ENCODE assay signal across 8 mouse cellular contexts in genomic region chrX:48257011-48257410, GRCm38 (mm10). TPM values are rescaled to one million over a fixed set of nuclear protein-coding genes. Genes with fewer than 3 reads are reported as not detected.
A peak's percentile ranks its signal among the peaks of the same experiment; 100 is the strongest.
DNase-seq lines count a peak whose midpoint lies in the region; ATAC-seq and TF ChIP-seq lines count a peak whose summit lies in the region.

No protein-coding gene starts in this region.

- peak overlapping the region; percentile 47 for H3K4me3 ChIP-seq in neural tube, embryonic 11.5 days (ENCODE audit: low read depth, low read length)
- H3K4me3 ChIP-seq in limb, embryonic 14.5 days (replicated peaks; ENCODE audit: low read length): peak overlapping the region; percentile 53

- WGBS in neural tube, embryonic 11.5 days: 16% methylated on average over 16 of the region's 16 CpGs
- WGBS in limb, embryonic 14.5 days: 15% methylated on average over 16 of the region's 16 CpGs

- H3K9ac ChIP-seq in neural tube, embryonic 11.5 days (ENCODE audit: low read length): peak overlapping the region; percentile 50
- peak overlapping the region; percentile 46 for H3K9ac ChIP-seq in limb, embryonic 14.5 days (ENCODE audit: low read depth, low read length, severe bottlenecking)

- peak; percentile 21 for DNase-seq in CD4-positive, CD25-positive, alpha-beta regulatory T cell, adult 2 months (ENCODE audit: low read depth, low spot score)
- no peak for DNase-seq in neural tube, embryonic 11.5 days (ENCODE audit: low spot score)
- DNase-seq in neural tube, embryonic 10.5 days (ENCODE audit: extremely low spot score, low spot score): no peak
- no peak for DNase-seq in limb, embryonic 14.5 days (ENCODE audit: low spot score)
- peak; percentile 0 for DNase-seq in skeletal muscle tissue, adult 2 months (ENCODE audit: low read depth, low spot score)
- DNase-seq in embryo, embryonic 10.5 days (ENCODE audit: low spot score): no peak
- no peak for DNase-seq in adrenal gland, postnatal 25 days

- TF ChIP-seq POLR2A in limb, embryonic 14.5 days (IDR thresholded peaks at IDR 0.05; ENCODE audit: borderline replicate concordance, extremely low read depth, insufficient read depth, insufficient read length): no peak

- H3K27ac ChIP-seq in neural tube, embryonic 11.5 days (ENCODE audit: low read depth, low read length): no peak overlapping the region
- peak overlapping the region; percentile 33; the same call in 1 of the 2 replicates for H3K27ac ChIP-seq in limb, embryonic 14.5 days (replicated peaks; ENCODE audit: low read depth, low read length)

- H3K27me3 ChIP-seq in neural tube, embryonic 11.5 days (ENCODE audit: control insufficient read depth, insufficient read depth, low read length): no peaks in the 10 kb centered on the region
- H3K27me3 ChIP-seq in limb, embryonic 14.5 days (ENCODE audit: control insufficient read depth, insufficient read depth, low read length): no peaks in the 10 kb centered on the region

- ATAC-seq in CD4-positive, CD25-positive, alpha-beta regulatory T cell, adult 4 months: no peak
- no peak for ATAC-seq in neural tube, embryonic 11.5 days (ENCODE audit: insufficient read depth, low FRiP score, low TSS enrichment)
- ATAC-seq in limb, embryonic 14.5 days (ENCODE audit: low FRiP score, low read depth): no peak

- H3K4me1 ChIP-seq in neural tube, embryonic 11.5 days (ENCODE audit: control insufficient read depth, insufficient read depth, low read length): no peaks in the 10 kb centered on the region
- no peaks in the 10 kb centered on the region for H3K4me1 ChIP-seq in limb, embryonic 14.5 days (ENCODE audit: control insufficient read depth, insufficient read depth, low read length)

- no peaks in the 10 kb centered on the region for H3K36me3 ChIP-seq in neural tube, embryonic 11.5 days (ENCODE audit: control insufficient read depth, insufficient read depth, low read length)
- peaks cover 4% of the 10 kb centered on the region for H3K36me3 ChIP-seq in limb, embryonic 14.5 days (ENCODE audit: control insufficient read depth, insufficient read depth, low read length)

- H3K9me3 ChIP-seq in neural tube, embryonic 11.5 days (ENCODE audit: control insufficient read depth, low read length): no peaks in the 10 kb centered on the region
- H3K9me3 ChIP-seq in limb, embryonic 14.5 days (ENCODE audit: control insufficient read depth, low read length): no peaks in the 10 kb centered on the region

- peak overlapping the region; percentile 51 for H3K4me2 ChIP-seq in neural tube, embryonic 11.5 days (ENCODE audit: low read depth)
- peak overlapping the region; percentile 48 for H3K4me2 ChIP-seq in limb, embryonic 14.5 days (replicated peaks; ENCODE audit: low read depth, low read length, severe bottlenecking)

RNA-seq across cellular contexts. Expression of gene Utp14a, which starts 0.3 kb away (rescaled TPM):
- polyA plus RNA-seq in CD4-positive, CD25-positive, alpha-beta regulatory T cell, adult 4 months (2017; shearing (Covaris generic)): 10 to 100 TPM; 32.1 to 33.6 TPM
- 22.4 and 23.3 TPM in 2 replicates for polyA plus RNA-seq in neural tube, embryonic 11.5 days (2014; fragmentation: Nextera tagmentation; extraction: Ambion mirVana)
- 13.6 and 20.9 TPM in 2 replicates for polyA plus RNA-seq in limb, embryonic 14.5 days (2012; rRNA removed)
- 19.0 and 21.0 TPM in 2 replicates for polyA plus RNA-seq in limb, embryonic 14.5 days (2014; fragmentation: Nextera tagmentation; extraction: Ambion mirVana)
- total RNA-seq in adrenal gland, postnatal 25 days (2021): 15.8 and 18.5 TPM in 2 replicates

RNA-seq across cellular contexts. Expression of gene Zdhhc9, which starts 48.3 kb away (rescaled TPM):
- 1 to 10 TPM; 1.7 to 3.0 TPM for polyA plus RNA-seq in CD4-positive, CD25-positive, alpha-beta regulatory T cell, adult 4 months (2017; shearing (Covaris generic))
- 2.8 and 3.7 TPM in 2 replicates for polyA plus RNA-seq in neural tube, embryonic 11.5 days (2014; fragmentation: Nextera tagmentation; extraction: Ambion mirVana)
- 44.0 and 49.2 TPM in 2 replicates for polyA plus RNA-seq in limb, embryonic 14.5 days (2012; rRNA removed)
- polyA plus RNA-seq in limb, embryonic 14.5 days (2014; fragmentation: Nextera tagmentation; extraction: Ambion mirVana): 5.7 and 6.0 TPM in 2 replicates
- 18.4 and 22.2 TPM in 2 replicates for total RNA-seq in adrenal gland, postnatal 25 days (2021)

Comparison
In these comparisons a context has a peak if more than half of its experiments do, and no peak if none do; other contexts are left out.
1. DNase-seq: peak in CD4-positive, CD25-positive, alpha-beta regulatory T cell, adult 2 months (single experiment) and skeletal muscle tissue, adult 2 months (single experiment); none in neural tube, embryonic 11.5 days (single experiment), neural tube, embryonic 10.5 days (single experiment), limb, embryonic 14.5 days (single experiment), embryo, embryonic 10.5 days (single experiment) and adrenal gland, postnatal 25 days (single experiment).